Mouse (Mus musculus) heart, embryonic 10.5 days (tissue): Measurements from ENCODE around the gene Nmt2. TPM values are rescaled to one million over a fixed set of nuclear protein-coding genes. Genes with fewer than 3 reads are reported as not detected.

Experiments used
- DNase-seq: peaks from one replicate; pipeline ENCODE4 v3.0.0-alpha.2; 2017; ENCODE audit warnings: low spot score
- H3K27ac ChIP-seq: fragments of 300-500 bp; sonication (generic); 2 replicates; pipeline ENCODE4 v1.5.1; 2016; ENCODE audit warnings: mild to moderate bottlenecking
- H3K27me3 ChIP-seq: fragments of 300-500 bp; sonication (generic); 2 replicates; pipeline ENCODE4 v1.6.1; 2016; ENCODE audit warnings: mild to moderate bottlenecking; ENCODE audit not compliant: poor library complexity, insufficient read depth, severe bottlenecking
- H3K36me3 ChIP-seq: fragments of 300-500 bp; sonication (generic); 2 replicates; pipeline ENCODE4 v1.6.1; 2016; ENCODE audit warnings: mild to moderate bottlenecking, moderate library complexity
- H3K4me1 ChIP-seq: fragments of 300-500 bp; sonication (generic); 2 replicates; pipeline ENCODE4 v1.6.1; 2016; ENCODE audit warnings: mild to moderate bottlenecking
- H3K4me3 ChIP-seq: fragments of 300-500 bp; sonication (generic); 2 replicates; pipeline ENCODE4 v1.5.1; 2016; ENCODE audit warnings: mild to moderate bottlenecking, moderate library complexity
- H3K9me3 ChIP-seq: fragments of 300-500 bp; sonication (generic); 2 replicates; pipeline ENCODE4 v1.6.1; 2016; ENCODE audit warnings: mild to moderate bottlenecking, moderate library complexity
- WGBS: fragments of 180-500 bp; shearing (Covaris S2); methylation state at CpG from one replicate; pipeline ENCODE4 v1.1.7; 2016; 5-methylcytosine and 5-hydroxymethylcytosine counted together
- polyA plus RNA-seq: library from polyadenylated mRNA; unstranded; fragments of >200 nt; fragmentation: Nextera tagmentation; extraction: Ambion mirVana; gene quantifications from 2 replicates; pipeline ENCODE4 v1.2.1, GENCODE M21; 2016

Gene Nmt2
- polyA plus RNA-seq = 39.0 and 39.9 TPM in 2 replicates

GRCm38 (mm10) chr2:3283602-3284472, at the start of gene Nmt2:
Gene Nmt2, plus strand, starts transcription at chr2:3284212.
- Histone ChIP-seq H3K9me3 (no peaks in the 10 kb centered on the region; the same call in 1 of the 2 replicates), H3K27ac (peak within 1 kb of the TSS; percentile 95), H3K4me3 (peak within 1 kb of the TSS; percentile 89), H3K36me3 (no peaks in the 10 kb centered on the region), H3K4me1 (peaks cover 25% of the 10 kb centered on the region; the same call in 1 of the 2 replicates), H3K27me3 (no peaks in the 10 kb centered on the region)
- DNase-seq = peak; percentile 100
- under 1% methylated on average over 87 of the region's 88 CpGs for WGBS

GRCm38 (mm10) chr2:3239255-3239654, 44.8 kb upstream of the Nmt2 start:
- 53% methylated on average over 5 of the region's 5 CpGs for whole genome bisulfite sequencing
- Histone ChIP-seq H3K9me3 (no peaks in the 10 kb centered on the region), H3K4me3 (no peak overlapping the region), H3K27me3 (no peaks in the 10 kb centered on the region), H3K36me3 (no peaks in the 10 kb centered on the region), H3K27ac (no peak overlapping the region), H3K4me1 (no peaks in the 10 kb centered on the region)
- DNase-seq = no peak

- H3K9me3 ChIP-seq = no peaks in the 10 kb centered on the region
- no peaks in the 10 kb centered on the region for H3K36me3 ChIP-seq
- WGBS = 70% methylated on average over 3 of the region's 3 CpGs
- H3K27me3 ChIP-seq = no peaks in the 10 kb centered on the region
- no peak for DNase-seq
- H3K4me3 ChIP-seq = no peak overlapping the region
- no peaks in the 10 kb centered on the region for H3K4me1 ChIP-seq
- no peak overlapping the region for H3K27ac ChIP-seq
Observed at GRCm38 (mm10) chr2:3244251-3244650, 39.8 kb upstream of the Nmt2 start.

- WGBS = 77% methylated on average over 2 of the region's 2 CpGs
- Histone ChIP-seq H3K4me3 (no peak overlapping the region), H3K4me1 (no peaks in the 10 kb centered on the region), H3K27ac (no peak overlapping the region), H3K9me3 (no peaks in the 10 kb centered on the region), H3K36me3 (no peaks in the 10 kb centered on the region), H3K27me3 (no peaks in the 10 kb centered on the region)
- no peak for DNase-seq
Observed at GRCm38 (mm10) chr2:3251309-3251708, 32.7 kb upstream of the Nmt2 start.

- H3K4me1 ChIP-seq = peaks cover 4% of the 10 kb centered on the region
- no peak for DNase-seq
- H3K27ac ChIP-seq = no peak overlapping the region
- H3K4me3 ChIP-seq = no peak overlapping the region
- H3K9me3 ChIP-seq = no peaks in the 10 kb centered on the region
- no peaks in the 10 kb centered on the region for H3K36me3 ChIP-seq
- no peaks in the 10 kb centered on the region for H3K27me3 ChIP-seq
- WGBS = 67% methylated on average over 3 of the region's 3 CpGs
Observed at GRCm38 (mm10) chr2:3266466-3266865, 17.5 kb upstream of the Nmt2 start.

GRCm38 (mm10) chr2:3267879-3268278, 16.1 kb upstream of the Nmt2 start:
- Histone ChIP-seq H3K4me3 (no peak overlapping the region), H3K4me1 (peaks cover 9% of the 10 kb centered on the region), H3K9me3 (no peaks in the 10 kb centered on the region), H3K27me3 (no peaks in the 10 kb centered on the region), H3K36me3 (no peaks in the 10 kb centered on the region), H3K27ac (no peak overlapping the region)
- DNase-seq = no peak
- 37% methylated on average over 3 of the region's 3 CpGs for WGBS

- H3K27ac ChIP-seq = no peak overlapping the region
- no peaks in the 10 kb centered on the region for H3K9me3 ChIP-seq
- 76% methylated on average over 2 of the region's 2 CpGs for WGBS
Observed at GRCm38 (mm10) chr2:3273349-3273748, 10.7 kb upstream of the Nmt2 start.

GRCm38 (mm10) chr2:3276106-3276505, 7.9 kb upstream of the Nmt2 start:
- no peaks in the 10 kb centered on the region for H3K36me3 ChIP-seq
- H3K4me3 ChIP-seq = no peak overlapping the region
- no peaks in the 10 kb centered on the region for H3K27me3 ChIP-seq
- no peak overlapping the region for H3K27ac ChIP-seq
- no peaks in the 10 kb centered on the region for H3K9me3 ChIP-seq
- H3K4me1 ChIP-seq = peaks cover 5% of the 10 kb centered on the region
- 67% methylated on average over 2 of the region's 2 CpGs for WGBS
- no peak for DNase-seq

More at GRCm38 (mm10) chr2:3273349-3273748, 10.7 kb upstream of the Nmt2 start:
- no peaks in the 10 kb centered on the region for H3K36me3 ChIP-seq
- no peak for DNase-seq
- no peaks in the 10 kb centered on the region for H3K27me3 ChIP-seq
- no peak overlapping the region for H3K4me3 ChIP-seq
- peaks cover 9% of the 10 kb centered on the region for H3K4me1 ChIP-seq

GRCm38 (mm10) chr2:3277502-3277901, 6.5 kb upstream of the Nmt2 start:
- Histone ChIP-seq H3K27ac (no peak overlapping the region), H3K4me3 (no peak overlapping the region), H3K36me3 (no peaks in the 10 kb centered on the region), H3K27me3 (no peaks in the 10 kb centered on the region), H3K4me1 (peaks cover 3% of the 10 kb centered on the region; the same call in 1 of the 2 replicates), H3K9me3 (no peaks in the 10 kb centered on the region)
- WGBS = 69% methylated on average over 7 of the region's 7 CpGs
- DNase-seq = no peak

- no peak for DNase-seq
- Histone ChIP-seq H3K4me3 (no peak overlapping the region), H3K9me3 (no peaks in the 10 kb centered on the region; the same call in 1 of the 2 replicates), H3K36me3 (no peaks in the 10 kb centered on the region), H3K27me3 (no peaks in the 10 kb centered on the region), H3K27ac (no peak overlapping the region), H3K4me1 (peaks cover 22% of the 10 kb centered on the region; the same call in 1 of the 2 replicates)
- 65% methylated on average over 4 of the region's 4 CpGs for WGBS
Observed at GRCm38 (mm10) chr2:3281311-3281710, 2.7 kb upstream of the Nmt2 start.

- peaks cover 25% of the 10 kb centered on the region; the same call in 1 of the 2 replicates for H3K4me1 ChIP-seq
- H3K27me3 ChIP-seq = no peaks in the 10 kb centered on the region
- H3K9me3 ChIP-seq = no peaks in the 10 kb centered on the region; the same call in 1 of the 2 replicates
- 11% methylated on average over 12 of the region's 12 CpGs for WGBS
- peak overlapping the region; percentile 89 for H3K4me3 ChIP-seq
- peak overlapping the region; percentile 85 for H3K27ac ChIP-seq
- H3K36me3 ChIP-seq = no peaks in the 10 kb centered on the region
- no peak for DNase-seq
Observed at GRCm38 (mm10) chr2:3282866-3283601, 978 bp upstream of the Nmt2 start.

- under 1% methylated on average over 60 of the region's 60 CpGs for WGBS
- DNase-seq = peak; percentile 86
- peak overlapping the region; percentile 95 for H3K27ac ChIP-seq
- H3K36me3 ChIP-seq = no peaks in the 10 kb centered on the region
- no peaks in the 10 kb centered on the region for H3K27me3 ChIP-seq
- peaks cover 25% of the 10 kb centered on the region; the same call in 1 of the 2 replicates for H3K4me1 ChIP-seq
- no peaks in the 10 kb centered on the region; the same call in 1 of the 2 replicates for H3K9me3 ChIP-seq
- H3K4me3 ChIP-seq = peak overlapping the region; percentile 89
Observed at GRCm38 (mm10) chr2:3284473-3285180, 615 bp downstream of the Nmt2 start.
